Mouse (Mus musculus) liver, embryonic 14.5 days (tissue): ENCODE results near the gene Olfr463. TPM values are rescaled to one million over a fixed set of nuclear protein-coding genes. Genes with fewer than 3 reads are reported as not detected.

Experiments used
- ATAC-seq: fragments of 200-750 bp; cut with Nextera tagmentation; 2 replicates; pipeline ENCODE4 v1.8.0; 2017; ENCODE audit warnings: moderate number of reproducible peaks, mild to moderate bottlenecking, moderate library complexity; ENCODE audit not compliant: insufficient read depth
- DNase-seq, 3 experiments: peaks; one replicate each; pipeline ENCODE4 v3.0.0-alpha.2; 2012 to 2013; ENCODE audit warnings: low read depth in 3 of 3, low spot score in 3 of 3
- H3K27ac ChIP-seq: fragments of 300-500 bp; sonication (generic); 2 replicates; pipeline ENCODE4 v1.5.1; 2014; ENCODE audit warnings: moderate library complexity, mild to moderate bottlenecking, control low read depth, inconsistent platforms
- H3K27me3 ChIP-seq: fragments of 300-500 bp; sonication (generic); 2 replicates; pipeline ENCODE4 v1.6.1; 2014; ENCODE audit warnings: mild to moderate bottlenecking, low read length, moderate library complexity; ENCODE audit not compliant: control insufficient read depth, insufficient read depth
- H3K36me3 ChIP-seq: fragments of 300-500 bp; sonication (generic); replicated peaks from 2 replicates; pipeline ENCODE4 v1.6.1; 2014; ENCODE audit warnings: low read depth; ENCODE audit not compliant: control insufficient read depth, insufficient read depth
- H3K4me1 ChIP-seq, 2 experiments: fragments of 200-500 bp in 1 of 2; fragments of 300-500 bp in 1 of 2; sonication (generic) in 1 of 2; replicated peaks; 2 replicates each; pipeline ENCODE4 v1.6.1; 2012 to 2014; ENCODE audit warnings: antibody characterized with exemption in 1 of 2, inconsistent platforms in 1 of 2, low read length in 1 of 2; ENCODE audit not compliant: control insufficient read depth in 2 of 2, insufficient read depth in 2 of 2
- H3K4me2 ChIP-seq: fragments of 300-500 bp; sonication (generic); 2 replicates; pipeline ENCODE4 v1.6.1; 2014; ENCODE audit warnings: low read depth, mild to moderate bottlenecking, control low read depth, moderate library complexity
- H3K4me3 ChIP-seq, 2 experiments: fragments of 200-500 bp in 1 of 2; fragments of 300-500 bp in 1 of 2; sonication (generic) in 1 of 2; 2 replicates each; pipeline ENCODE4 v1.5.1; 2012 to 2014; ENCODE audit warnings: low read depth in 2 of 2, low read length in 2 of 2, mild to moderate bottlenecking in 2 of 2, control low read depth in 1 of 2, inconsistent platforms in 1 of 2, moderate library complexity in 1 of 2; ENCODE audit not compliant: insufficient read depth in 1 of 2
- H3K9ac ChIP-seq: fragments of 300-500 bp; sonication (generic); replicated peaks from 2 replicates; pipeline ENCODE4 v1.6.1; 2014; ENCODE audit warnings: mild to moderate bottlenecking, control low read depth, moderate library complexity
- H3K9me3 ChIP-seq: fragments of 300-500 bp; sonication (generic); 2 replicates; pipeline ENCODE4 v1.6.1; 2016; ENCODE audit warnings: low read length, mixed read lengths; ENCODE audit not compliant: control insufficient read depth
- CTCF ChIP-seq: IDR thresholded peaks from 2 replicates; pipeline ENCODE4 v1.5.1; 2016; ENCODE audit warnings: antibody characterized with exemption, low read depth, control low read depth
- EP300 ChIP-seq: IDR thresholded peaks from 2 replicates; pipeline ENCODE4 v1.6.1; 2016; ENCODE audit warnings: antibody characterized with exemption, low read depth
- whole genome bisulfite sequencing: fragments of 180-500 bp; shearing (Covaris S2); extraction: QIAGEN DNeasy Blood & Tissue Kit; methylation state at CpG from one replicate; pipeline ENCODE4 v1.1.7; 2014; ENCODE audit not compliant: insufficient replicate concordance; 5-methylcytosine and 5-hydroxymethylcytosine counted together
- polyA plus RNA-seq, 2 experiments: library from polyadenylated mRNA; depleted of rRNA in 1 of 2; stranded (reverse) in 1 of 2; unstranded in 1 of 2; fragments of >200 nt; fragmentation: Nextera tagmentation in 1 of 2; extraction: Ambion mirVana in 1 of 2; gene quantifications; 2 replicates each; pipeline versions ENCODE4 v1.2.1 to v1.2.3; 2012 to 2014

The Olfr463 gene
- polyA plus RNA-seq (2012; rRNA removed) (not detected in 2 replicates), polyA plus RNA-seq (2014; fragmentation: Nextera tagmentation; extraction: Ambion mirVana) (not detected in 2 replicates)

DNA sequence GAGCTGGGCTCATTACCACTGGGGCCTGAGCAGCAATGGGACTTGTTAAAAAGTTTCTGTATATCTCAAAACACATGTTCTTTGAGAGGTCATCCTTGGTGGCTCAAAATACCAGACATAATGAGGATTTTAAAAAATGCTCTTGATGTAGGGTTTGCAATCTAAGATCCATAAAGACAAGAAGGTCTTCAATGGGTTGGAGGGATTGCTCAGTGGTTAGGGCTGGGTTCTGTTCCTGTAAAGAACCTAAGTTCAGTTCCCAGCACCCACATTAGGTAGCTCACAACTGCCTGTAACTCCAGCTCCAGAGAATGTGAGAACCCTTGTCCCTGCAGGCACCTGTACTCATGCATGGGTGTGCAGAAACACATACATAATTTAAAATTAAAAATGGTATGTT, at the start of gene Olfr463:
TSS of gene Olfr463 (minus strand) at position 101 of the 400 bp plus-strand sequence.
- DNase-seq (no peak), ATAC-seq (no peak)
- Histone ChIP-seq H3K9me3 (no peaks in the 10 kb centered on the region), H3K4me2 (no peak within 1 kb of the TSS), H3K27ac (no peak within 1 kb of the TSS), H3K4me1 (no peaks in the 10 kb centered on the region), H3K27me3 (no peaks in the 10 kb centered on the region), H3K36me3 (no peaks in the 10 kb centered on the region), H3K4me3 (no peak within 1 kb of the TSS), H3K9ac (no peak within 1 kb of the TSS)
- TF ChIP-seq EP300: no peak
- no peak for TF ChIP-seq CTCF

DNA sequence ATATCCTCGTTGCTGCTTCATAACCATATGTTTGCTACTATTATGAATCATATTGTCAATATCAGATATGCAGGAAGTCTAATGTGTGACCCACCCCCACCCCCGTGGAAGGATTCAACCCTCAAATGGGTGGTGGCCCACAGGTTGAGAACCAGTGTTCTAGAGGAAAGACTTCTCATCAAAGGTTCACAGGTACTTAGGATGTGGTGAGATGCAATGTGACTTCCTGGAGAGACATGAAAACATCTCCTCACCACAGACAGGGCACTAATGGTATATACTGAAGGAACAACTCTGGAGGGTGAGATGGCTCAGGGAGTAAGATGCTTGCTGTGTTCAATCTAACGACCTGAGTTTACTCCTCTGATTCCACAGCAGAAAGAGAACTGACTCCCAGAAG, 38.3 kb upstream of the Olfr463 start:
- H3K4me2 ChIP-seq: no peak overlapping the region
- no peaks in the 10 kb centered on the region for H3K27me3 ChIP-seq
- no peaks in the 10 kb centered on the region for H3K4me1 ChIP-seq
- no peaks in the 10 kb centered on the region for H3K36me3 ChIP-seq
- 41% methylated on average over 3 of the region's 3 CpGs for WGBS
- TF ChIP-seq CTCF (no peak), EP300 (no peak)
- no peaks in the 10 kb centered on the region for H3K9me3 ChIP-seq
- ATAC-seq (no peak), DNase-seq (no peak)
- no peak overlapping the region for H3K4me3 ChIP-seq
- no peak overlapping the region for H3K27ac ChIP-seq
- H3K9ac ChIP-seq: no peak overlapping the region

DNA sequence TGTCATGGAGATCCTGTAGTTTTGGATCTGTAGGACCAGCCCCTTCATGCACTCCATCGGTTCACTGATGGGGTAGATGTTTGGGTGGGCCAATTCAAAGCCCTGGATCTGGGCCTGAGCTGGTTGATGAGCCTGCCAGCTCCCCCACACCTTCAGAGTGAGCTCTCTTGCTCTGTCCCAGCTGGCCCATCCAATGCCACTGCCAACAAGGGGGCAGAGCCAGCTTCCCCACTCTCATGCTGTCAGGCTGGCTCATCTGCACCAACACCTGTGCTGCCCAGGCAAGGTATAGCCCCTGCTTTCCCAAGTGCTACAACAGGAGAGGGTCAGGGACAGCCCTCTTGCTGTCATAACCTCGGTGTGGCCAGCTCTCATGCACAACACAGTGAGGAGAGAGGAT, 36.5 kb upstream of the Olfr463 start:
- no peaks in the 10 kb centered on the region for H3K4me1 ChIP-seq
- no peaks in the 10 kb centered on the region for H3K27me3 ChIP-seq
- no peak overlapping the region for H3K4me2 ChIP-seq
- no peak overlapping the region for H3K27ac ChIP-seq
- H3K9ac ChIP-seq: no peak overlapping the region
- no peak for ATAC-seq
- no peak overlapping the region for H3K4me3 ChIP-seq
- no peaks in the 10 kb centered on the region for H3K9me3 ChIP-seq
- H3K36me3 ChIP-seq: no peaks in the 10 kb centered on the region
- whole genome bisulfite sequencing: 40% methylated on average over 2 of the region's 2 CpGs
- no peak for TF ChIP-seq CTCF
- no peak for TF ChIP-seq EP300
- no peak for DNase-seq

DNA sequence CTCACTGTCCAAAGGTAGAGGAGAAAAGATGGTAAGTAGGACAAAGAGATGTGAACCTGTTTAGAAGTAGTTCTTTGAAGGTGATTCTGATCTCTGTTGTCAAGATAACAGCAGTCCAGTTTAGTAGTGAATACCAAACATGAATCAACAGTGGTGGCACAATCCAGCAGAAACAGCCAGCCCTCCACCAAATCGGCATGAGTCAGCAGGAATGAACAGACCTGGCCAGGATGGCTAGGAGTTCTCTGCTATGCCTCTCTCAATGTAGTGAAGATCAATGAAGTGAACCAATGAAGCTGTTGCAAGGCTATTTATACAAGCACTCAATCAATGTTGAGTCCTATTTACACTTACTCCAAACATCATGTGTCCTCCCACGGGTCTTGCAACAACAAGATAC, 33.2 kb upstream of the Olfr463 start:
- 72% methylated on average over 2 of the region's 2 CpGs for WGBS
- Histone ChIP-seq H3K4me1 (no peaks in the 10 kb centered on the region), H3K9ac (no peak overlapping the region), H3K27ac (no peak overlapping the region), H3K36me3 (no peaks in the 10 kb centered on the region), H3K9me3 (no peaks in the 10 kb centered on the region), H3K4me2 (no peak overlapping the region), H3K4me3 (no peak overlapping the region), H3K27me3 (no peaks in the 10 kb centered on the region)
- TF ChIP-seq CTCF: no peak
- no peak for TF ChIP-seq EP300
- ATAC-seq: no peak
- no peak for DNase-seq

DNA sequence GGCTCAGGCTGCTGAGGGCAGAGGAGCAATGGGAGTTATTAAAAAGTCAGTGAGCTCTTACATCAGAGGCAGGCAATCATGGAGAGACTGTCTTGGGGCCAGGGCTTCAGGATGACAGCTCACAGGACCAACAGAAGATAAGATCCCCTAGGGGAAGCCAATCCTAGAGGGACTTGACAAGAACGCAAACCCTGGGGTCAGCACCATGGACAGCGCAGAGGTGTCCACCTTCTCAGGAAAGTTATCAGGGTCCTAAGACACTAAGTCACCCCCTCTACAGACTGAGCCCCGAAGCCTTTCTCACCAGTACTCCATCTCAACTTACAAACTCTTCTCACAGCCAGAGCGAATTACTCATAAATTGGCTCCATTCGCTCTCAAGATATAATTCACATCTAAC, 23.8 kb upstream of the Olfr463 start, which contains the start of gene Olfr464:
TSS of gene Olfr464 (minus strand) at position 2 of the 400 bp plus-strand sequence.
- no peak within 1 kb of the TSS for H3K27ac ChIP-seq
- no peak within 1 kb of the TSS for H3K4me2 ChIP-seq
- H3K36me3 ChIP-seq: no peaks in the 10 kb centered on the region
- H3K27me3 ChIP-seq: no peaks in the 10 kb centered on the region
- TF ChIP-seq CTCF (no peak), EP300 (no peak)
- no peak for ATAC-seq
- 19% methylated on average over 5 of the region's 5 CpGs for WGBS
- peak; percentile 11 to 23 (median 17) for DNase-seq
- no peaks in the 10 kb centered on the region for H3K9me3 ChIP-seq
- H3K9ac ChIP-seq: no peak within 1 kb of the TSS
- H3K4me3 ChIP-seq: no peak within 1 kb of the TSS
- no peaks in the 10 kb centered on the region for H3K4me1 ChIP-seq
